Comparison of ENCODE assay signal across 23 mouse cellular contexts in genomic region chr6:144707976-144708375, GRCm38 (mm10).
"Had no signal": no experiment of that assay in that cellular context is flagged by ENCODE, and none has a peak within 500 bp of the region (broad histone marks: within the 10 kb centered on the region; RNA-seq: fewer than 3 reads in every experiment).

No protein-coding gene starts in this region.

- H3K9me3 ChIP-seq: heart, embryonic 15.5 days; hindbrain, embryonic 15.5 days; kidney, embryonic 15.5 days; limb, embryonic 10.5 days had no signal

- H3K27me3 ChIP-seq: heart, embryonic 13.5 days; heart, embryonic 15.5 days; hindbrain, embryonic 13.5 days; hindbrain, embryonic 15.5 days; kidney, embryonic 15.5 days; limb, embryonic 12.5 days had no signal

- ATAC-seq: forebrain, postnatal 0 days; hindbrain, postnatal 0 days; intestine, embryonic 16.5 days had no signal

- H3K27ac ChIP-seq: heart, embryonic 13.5 days; heart, embryonic 15.5 days; hindbrain, embryonic 13.5 days; hindbrain, embryonic 15.5 days; hindbrain, postnatal 0 days; kidney, embryonic 15.5 days; kidney, postnatal 0 days; left cerebral cortex, adult 2 months; limb, embryonic 10.5 days; limb, embryonic 12.5 days; liver, embryonic 14.5 days had no signal

- DNase-seq: forebrain, postnatal 0 days; gastrocnemius, postnatal 14 days; heart, adult 2 months; heart, postnatal 36 days; kidney, adult 11 months; kidney, adult 2 months; kidney, adult 9 months; kidney, postnatal 14 days; kidney, postnatal 36 days had no signal

- H3K9ac ChIP-seq: forebrain, postnatal 0 days; heart, embryonic 13.5 days; heart, embryonic 15.5 days; hindbrain, embryonic 13.5 days; hindbrain, embryonic 15.5 days; kidney, embryonic 15.5 days; limb, embryonic 12.5 days; liver, embryonic 14.5 days had no signal

- H3K4me3 ChIP-seq: heart, adult 2 months; heart, embryonic 13.5 days; heart, embryonic 15.5 days; hindbrain, embryonic 13.5 days; hindbrain, embryonic 15.5 days; kidney, embryonic 15.5 days; left cerebral cortex, adult 2 months; limb, embryonic 10.5 days; limb, embryonic 12.5 days had no signal

- H3K36me3 ChIP-seq: heart, embryonic 15.5 days; hindbrain, embryonic 15.5 days; kidney, embryonic 15.5 days; limb, embryonic 12.5 days had no signal

- H3K4me2 ChIP-seq: heart, embryonic 11.5 days; heart, embryonic 13.5 days; heart, embryonic 15.5 days; hindbrain, embryonic 13.5 days; hindbrain, embryonic 15.5 days; kidney, embryonic 15.5 days; limb, embryonic 12.5 days; liver, embryonic 11.5 days had no signal
